12 mouse cellular contexts compared by ENCODE assay signal in the genomic region with DNA sequence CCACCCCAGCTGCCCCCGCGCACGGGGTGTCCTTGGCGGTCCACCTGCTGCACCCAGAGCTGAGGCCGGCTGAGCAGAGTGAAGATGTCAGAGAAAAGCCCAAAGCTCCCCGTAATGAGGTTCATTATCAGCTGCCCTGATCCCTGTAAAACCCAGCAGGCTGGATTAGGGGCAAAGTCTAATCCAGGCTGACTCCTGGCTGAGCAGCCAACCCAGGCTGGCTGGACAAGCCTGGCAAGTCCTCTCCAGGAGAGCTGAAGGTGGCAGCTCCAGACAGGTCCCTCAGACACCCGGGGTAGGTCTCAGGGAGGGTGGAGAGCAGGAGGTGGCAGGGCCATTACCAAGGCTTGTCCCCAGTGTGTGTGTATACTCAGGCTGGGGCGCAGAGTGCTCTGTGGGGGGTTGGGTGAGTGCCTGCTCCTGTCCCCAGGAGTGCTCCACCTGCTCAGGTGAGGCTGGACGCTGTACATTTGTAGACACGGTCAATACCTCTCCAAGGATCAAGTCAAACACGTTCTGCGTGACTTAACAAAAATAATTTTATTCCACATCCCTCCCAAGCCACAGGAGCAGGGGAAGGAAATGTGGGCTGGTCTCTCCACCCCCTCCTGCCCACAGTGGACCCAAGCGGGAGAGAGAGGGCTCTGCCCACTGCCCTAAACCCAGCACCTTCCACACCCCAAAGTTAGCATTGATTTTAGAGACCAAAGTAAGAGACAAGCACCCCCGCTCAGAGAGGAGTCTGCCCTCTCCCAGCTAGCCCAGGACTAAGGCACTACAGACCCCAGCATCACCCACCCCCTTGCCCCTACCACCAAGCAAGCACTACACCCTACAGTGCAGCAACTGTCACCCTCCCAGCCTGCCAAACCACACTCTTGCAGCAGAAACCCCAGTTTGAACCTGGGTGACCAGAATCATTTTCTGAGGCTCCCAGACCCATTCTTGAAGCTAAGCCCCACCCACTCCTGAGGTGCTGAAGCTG. TPM values are rescaled to one million over a fixed set of nuclear protein-coding genes. Genes with fewer than 3 reads are reported as not detected.
DNase-seq lines count a peak whose midpoint lies in the region; ATAC-seq and TF ChIP-seq lines count a peak whose summit lies in the region.
"Had no signal": no experiment of that assay in that cellular context is flagged by ENCODE, and none has a peak within 500 bp of the region (broad histone marks: within the 10 kb centered on the region; RNA-seq: fewer than 3 reads in every experiment).

No protein-coding gene starts in this region.

- 66% methylated on average over 14 of the region's 14 CpGs for WGBS in heart, embryonic 11.5 days (ENCODE audit: insufficient replicate concordance)
- 51% methylated on average over 14 of the region's 14 CpGs for WGBS in midbrain, postnatal 0 days

- no peak overlapping the region for H3K4me2 ChIP-seq in heart, embryonic 11.5 days
- H3K4me2 ChIP-seq in midbrain, postnatal 0 days (ENCODE audit: low read depth, low read length, poor library complexity, severe bottlenecking) = no peak overlapping the region

- ATAC-seq in heart, embryonic 11.5 days (replicated peaks; ENCODE audit: insufficient number of reproducible peaks, low FRiP score, low TSS enrichment) = 0 out of 2 replicates have a peak, but pooled peaks have one; percentile 55
- peak; percentile 35 for ATAC-seq in granulocyte monocyte progenitor cell, adult 5-6 weeks (replicated peaks; ENCODE audit: poor library complexity, severe bottlenecking)
- no peak for ATAC-seq in midbrain, postnatal 0 days (ENCODE audit: low FRiP score)
- ATAC-seq: inflammation-experienced regulatory T-cells, adult 6 months had no signal

- TF ChIP-seq CTCF in midbrain, postnatal 0 days (IDR thresholded peaks at IDR 0.05) = no peak

- H3K4me1 ChIP-seq in heart, embryonic 11.5 days (ENCODE audit: control insufficient read depth, insufficient read depth, low read length) = no peaks in the 10 kb centered on the region
- H3K4me1 ChIP-seq in midbrain, postnatal 0 days (ENCODE audit: insufficient read depth, low read length) = no peaks in the 10 kb centered on the region

- no peak overlapping the region for H3K27ac ChIP-seq in heart, embryonic 11.5 days (ENCODE audit: low read depth, low read length)
- no peak overlapping the region for H3K27ac ChIP-seq in midbrain, postnatal 0 days (ENCODE audit: low read depth, low read length)

- peaks cover 6% of the 10 kb centered on the region; the same call in 1 of the 2 replicates for H3K36me3 ChIP-seq in heart, embryonic 11.5 days (ENCODE audit: control insufficient read depth, insufficient read depth, low read length)
- peaks cover 35% of the 10 kb centered on the region for H3K36me3 ChIP-seq in midbrain, postnatal 0 days (ENCODE audit: insufficient read depth, low read length)

- H3K27me3 ChIP-seq in heart, embryonic 11.5 days (ENCODE audit: control insufficient read depth, insufficient read depth, low read length) = no peaks in the 10 kb centered on the region
- H3K27me3 ChIP-seq in midbrain, postnatal 0 days (ENCODE audit: insufficient read depth, low read length) = 0 out of 2 replicates have a peak, but pooled peaks cover 4% of the 10 kb centered on the region

- no peak overlapping the region for H3K4me3 ChIP-seq in heart, embryonic 11.5 days (ENCODE audit: low read depth, low read length)
- no peak overlapping the region for H3K4me3 ChIP-seq in midbrain, postnatal 0 days (ENCODE audit: low read depth, low read length)

- DNase-seq in heart, adult 9 months (ENCODE audit: low spot score in 2 of 2) = no peak
- DNase-seq in kidney, postnatal 25 days = peak; percentile 64 to 83
- no peak for DNase-seq in midbrain, postnatal 0 days (ENCODE audit: low spot score)
- no peak for DNase-seq in embryo, embryonic 10.5 days (ENCODE audit: low spot score)
- DNase-seq in ovary, postnatal 36 days (ENCODE audit: low spot score) = no peak
- DNase-seq in adrenal gland, postnatal 4 days (ENCODE audit: low spot score in 2 of 2) = no peak
- DNase-seq: gastrocnemius, postnatal 25 days; lung, adult 2 months had no signal

- no peak overlapping the region for H3K9ac ChIP-seq in heart, embryonic 11.5 days (ENCODE audit: low read depth, low read length)
- H3K9ac ChIP-seq in midbrain, postnatal 0 days (replicated peaks; ENCODE audit: low read length, poor library complexity, severe bottlenecking) = peak overlapping the region; percentile 39; the same call in 1 of the 2 replicates

- H3K9me3 ChIP-seq in heart, embryonic 11.5 days (replicated peaks; ENCODE audit: control insufficient read depth, low read length) = peaks cover 3% of the 10 kb centered on the region; the same call in 1 of the 2 replicates
- H3K9me3 ChIP-seq in midbrain, postnatal 0 days (ENCODE audit: low read length) = peaks cover 5% of the 10 kb centered on the region; the same call in 1 of the 2 replicates

RNA-seq across cellular contexts. Expression of a gene that starts 26.4 kb away (rescaled TPM):
- not detected in 2 replicates for polyA plus RNA-seq in heart, embryonic 11.5 days (2014; fragmentation: Nextera tagmentation; extraction: Ambion mirVana)
- total RNA-seq in granulocyte monocyte progenitor cell, adult 5-6 weeks (2014; fragmentation: Nextera tagmentation) = not detected in 2 replicates
- total RNA-seq in granulocyte monocyte progenitor cell, adult 5-6 weeks (2017) = not detected in 2 replicates
- 1.5 and 2.7 TPM in 2 replicates for total RNA-seq in midbrain, postnatal 0 days (2014; rRNA removed)
- 0.99 and 1.1 TPM in 2 replicates for polyA plus RNA-seq in midbrain, postnatal 0 days (2015; fragmentation: Nextera tagmentation; extraction: Ambion mirVana)
- total RNA-seq in adrenal gland, postnatal 4 days (2021) = under 1 TPM; 0.06 TPM
- total RNA-seq: gastrocnemius, postnatal 25 days had no signal
- polyA plus RNA-seq: C2C12; inflammation-experienced regulatory T-cells, adult 6 months; lung, adult 2 months had no signal

RNA-seq across cellular contexts. Expression of a gene that starts 34.8 kb away (rescaled TPM):
- 10.7 and 12.1 TPM in 2 replicates for polyA plus RNA-seq in heart, embryonic 11.5 days (2014; fragmentation: Nextera tagmentation; extraction: Ambion mirVana)
- 15.0 and 20.9 TPM in 2 replicates for total RNA-seq in granulocyte monocyte progenitor cell, adult 5-6 weeks (2014; fragmentation: Nextera tagmentation)
- total RNA-seq in granulocyte monocyte progenitor cell, adult 5-6 weeks (2017) = 22.4 and 23.3 TPM in 2 replicates
- total RNA-seq in midbrain, postnatal 0 days (2014; rRNA removed) = 31.7 and 32.7 TPM in 2 replicates
- 21.3 and 23.0 TPM in 2 replicates for polyA plus RNA-seq in midbrain, postnatal 0 days (2015; fragmentation: Nextera tagmentation; extraction: Ambion mirVana)
- total RNA-seq in adrenal gland, postnatal 4 days (2021) = 10 to 100 TPM; 69.3 to 82.2 TPM

Comparison
In these comparisons a context has a peak if more than half of its experiments do, and no peak if none do; other contexts are left out.
1. DNase-seq: peak in kidney, postnatal 25 days (2 of 2); none in heart, adult 9 months (0 of 2), midbrain, postnatal 0 days (single experiment), embryo, embryonic 10.5 days (single experiment), ovary, postnatal 36 days (single experiment) and adrenal gland, postnatal 4 days (0 of 2).